Mouse (Mus musculus): Measurements from ENCODE around the gene Srp72. TPM values are rescaled to one million over a fixed set of nuclear protein-coding genes. Genes with fewer than 3 reads are reported as not detected.

Srp72 gene
- total RNA-seq (2012; rRNA removed) (73.6 and 77.4 TPM in 2 replicates), total RNA-seq (2014; rRNA removed) (85.2 and 88.9 TPM in 2 replicates), polyA plus RNA-seq (2012; ENCODE audit: insufficient read length, low read depth) (148 and 171 TPM in 2 replicates)

DNA sequence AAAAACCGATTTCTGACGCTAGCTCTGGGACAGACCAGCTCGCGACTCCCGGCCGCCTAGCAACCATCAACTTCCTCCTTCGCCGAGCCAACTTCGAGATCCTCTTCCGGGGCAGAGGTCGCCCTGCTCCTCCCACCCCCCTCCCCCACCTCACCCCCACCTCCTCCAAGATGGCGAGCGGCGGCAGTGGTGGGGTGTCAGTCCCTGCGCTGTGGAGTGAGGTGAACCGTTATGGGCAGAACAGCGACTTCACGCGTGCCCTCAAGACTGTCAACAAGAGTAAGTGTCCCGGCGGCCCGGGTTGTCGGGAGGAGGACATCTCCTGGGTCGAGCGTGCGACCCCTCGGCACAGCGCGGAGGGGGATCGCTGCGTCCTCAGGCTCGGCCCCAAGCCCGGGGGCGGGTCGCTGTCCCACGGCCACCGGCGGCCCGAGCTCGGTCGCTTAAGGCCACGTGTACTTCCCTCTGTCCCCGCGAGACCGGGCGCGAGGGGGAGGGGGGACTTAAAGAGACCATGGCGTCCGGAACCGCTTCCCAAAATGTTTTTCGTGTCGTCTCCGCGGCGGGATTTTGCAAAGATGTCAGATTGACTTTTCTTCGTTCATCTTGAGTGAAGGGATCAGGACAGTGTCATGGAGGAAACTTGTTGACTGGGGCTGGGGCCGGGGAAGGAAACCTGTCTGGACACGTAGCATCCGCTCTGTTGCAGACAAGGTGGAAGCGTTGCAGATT is at the start of gene Srp72:
Gene Srp72 (plus strand): TSS at position 130 of the 732 bp plus-strand sequence.
- peaks cover 28 to 45% of the 10 kb centered on the region in 2 experiments for H3K36me3 ChIP-seq (replicated peaks in 1 of 2; ENCODE audit: control insufficient read depth in 1 of 2, insufficient read depth in 1 of 2, low read length in 1 of 2)
- peak within 1 kb of the TSS; percentile 93 to 99 (median 98) for H3K4me3 ChIP-seq (replicated peaks in 1 of 3; ENCODE audit: low read depth in 2 of 3, low read length in 2 of 3, poor library complexity in 1 of 3)
- H3K9me3 ChIP-seq (replicated peaks; ENCODE audit: low read length), result no peaks in the 10 kb centered on the region
- peak; percentile 86 for DNase-seq (ENCODE audit: extremely low read depth)
- H3K4me2 ChIP-seq (ENCODE audit: insufficient read depth, low read depth, poor library complexity, severe bottlenecking), result peak within 1 kb of the TSS; percentile 94
- peaks cover 4 to 17% of the 10 kb centered on the region in 2 experiments; a peak in 3 of 4 replicates for H3K4me1 ChIP-seq (ENCODE audit: control insufficient read depth in 1 of 2, insufficient read depth in 2 of 2)
- no peaks in the 10 kb centered on the region for H3K27me3 ChIP-seq (replicated peaks)
- dilution Hi-C loops (cut with MboI; ENCODE audit: extremely low pct_ligation_motif_present, extremely low pct_unique_long_range_greater_than_20kb, low sequenced_read_pairs), result no loop called here
- TF ChIP-seq MXI1 (IDR thresholded peaks at IDR 0.05; ENCODE audit: low read depth, low read length) (peak; percentile 90), CHD1 (IDR thresholded peaks at IDR 0.05; ENCODE audit: low read depth, low read length) (peak; percentile 64), IRF4 (IDR thresholded peaks at IDR 0.05; ENCODE audit: low read depth, low read length) (0 out of 2 replicates have a peak, but pooled peaks have one; percentile 30), CTCF (conservative IDR thresholded peaks at IDR 0.05 in 1 of 2, IDR thresholded peaks at IDR 0.05 in 1 of 2; ENCODE audit: low read depth in 2 of 2, low read length in 2 of 2) (no peak), MAZ (IDR thresholded peaks at IDR 0.05; ENCODE audit: low read depth, low read length) (peak; percentile 87), CHD2 (IDR thresholded peaks at IDR 0.05; ENCODE audit: low read length) (peak; percentile 95), ELF1 (IDR thresholded peaks at IDR 0.05; ENCODE audit: low read depth, low read length) (peak; percentile 71), NELFE (IDR thresholded peaks at IDR 0.05; ENCODE audit: low read depth, low read length) (peak; percentile 73; the same call in 1 of the 2 replicates), RAD21 (IDR thresholded peaks at IDR 0.05; ENCODE audit: low read depth, low read length) (no peak), NRF1 (IDR thresholded peaks at IDR 0.05; ENCODE audit: low read depth, low read length) (peak; percentile 29; the same call in 1 of the 2 replicates), ZNF384 (IDR thresholded peaks at IDR 0.05; ENCODE audit: low read depth, low read length) (no peak), JUN (IDR thresholded peaks at IDR 0.05; ENCODE audit: insufficient read depth, low read depth, low read length) (no peak), MYC (IDR thresholded peaks at IDR 0.05; ENCODE audit: low read depth, low read length) (peak; percentile 71), E2F4 (IDR thresholded peaks at IDR 0.05; ENCODE audit: insufficient replicate concordance, low read depth, low read length) (no peak), HCFC1 (IDR thresholded peaks at IDR 0.05; ENCODE audit: low read depth, low read length) (peak; percentile 77), POLR2AphosphoS2 (IDR thresholded peaks at IDR 0.05; ENCODE audit: low read depth, low read length) (no peak), ZMIZ1 (IDR thresholded peaks at IDR 0.05; ENCODE audit: low read depth, low read length) (peak; percentile 69; the same call in 1 of the 2 replicates), MEF2A (IDR thresholded peaks at IDR 0.05; ENCODE audit: borderline replicate concordance, low read depth, low read length) (0 out of 2 replicates have a peak, but pooled peaks have one; percentile 16), MAX (IDR thresholded peaks at IDR 0.05; ENCODE audit: low read length) (peak; percentile 75), POLR2A (IDR thresholded peaks at IDR 0.05; ENCODE audit: low read depth, low read length) (peak; percentile 72), TCF12 (IDR thresholded peaks at IDR 0.05; ENCODE audit: low read depth, low read length) (peak; percentile 75), KAT2A (IDR thresholded peaks at IDR 0.05; ENCODE audit: insufficient replicate concordance, low read length) (peak; percentile 77; the same call in 1 of the 2 replicates), SIN3A (IDR thresholded peaks at IDR 0.05; ENCODE audit: low read length) (peak; percentile 97), MAFK (IDR thresholded peaks at IDR 0.05; ENCODE audit: insufficient replicate concordance, low read length) (no peak), BHLHE40 (IDR thresholded peaks at IDR 0.05; ENCODE audit: low read depth, low read length) (no peak)
- peak within 1 kb of the TSS; percentile 97 for H3K9ac ChIP-seq (ENCODE audit: insufficient read depth, low read depth)
- H3K27ac ChIP-seq (ENCODE audit: insufficient read depth, low read depth), result peak within 1 kb of the TSS; percentile 83
- in situ Hi-C loops (cut with MboI; ENCODE audit: low pct_ligation_motif_present, low pct_unique_long_range_greater_than_20kb, low sequenced_read_pairs), result no loop called here
- H3K79me2 ChIP-seq (replicated peaks; ENCODE audit: control insufficient read depth, extremely low read depth, insufficient read depth, poor library complexity, severe bottlenecking), result peaks cover 31% of the 10 kb centered on the region
